Mouse (Mus musculus) CH12.LX (cell line): ENCODE results near the gene Ctnna2. TPM values are rescaled to one million over a fixed set of nuclear protein-coding genes. Genes with fewer than 3 reads are reported as not detected.

Experiments used
- DNase-seq: peaks from one replicate; pipeline ENCODE4 v3.0.0-alpha.2; 2013; ENCODE audit errors: extremely low read depth
- H3K27ac ChIP-seq: 2 replicates; pipeline ENCODE4 v1.5.1; 2012; ENCODE audit warnings: low read depth, mild to moderate bottlenecking, control low read depth, moderate library complexity; ENCODE audit not compliant: insufficient read depth
- H3K27me3 ChIP-seq: replicated peaks from 2 replicates; pipeline ENCODE3; 2012; ENCODE audit warnings: inconsistent platforms
- H3K36me3 ChIP-seq, 2 experiments: replicated peaks in 1 of 2; 2 replicates each; pipeline versions ENCODE3 to v1.6.1; 2012; ENCODE audit warnings: inconsistent platforms in 1 of 2, low read length in 1 of 2, mild to moderate bottlenecking in 1 of 2, mixed read lengths in 1 of 2, moderate library complexity in 1 of 2; ENCODE audit not compliant: control insufficient read depth in 1 of 2, insufficient read depth in 1 of 2
- H3K4me1 ChIP-seq, 2 experiments: 2 replicates each; pipeline ENCODE4 v1.6.1; 2012; ENCODE audit warnings: inconsistent platforms in 1 of 2, moderate library complexity in 1 of 2; ENCODE audit not compliant: insufficient read depth in 2 of 2, control insufficient read depth in 1 of 2
- H3K4me2 ChIP-seq: 2 replicates; pipeline ENCODE4 v1.6.1; 2012; ENCODE audit warnings: low read depth, mild to moderate bottlenecking, control low read depth; ENCODE audit not compliant: poor library complexity, insufficient read depth, severe bottlenecking
- H3K4me3 ChIP-seq, 3 experiments: fragments of 150-350 bp in 1 of 3; sonication (generic) in 1 of 3; replicated peaks in 1 of 3; 2 replicates each; pipeline versions ENCODE3 to v1.5.1; 2011 to 2012; ENCODE audit warnings: low read depth in 2 of 3, low read length in 2 of 3, mild to moderate bottlenecking in 2 of 3, moderate library complexity in 2 of 3, control low read depth in 1 of 3, improper control_type of control experiment in 1 of 3, inconsistent platforms in 1 of 3, mixed read lengths in 1 of 3; ENCODE audit not compliant: poor library complexity in 1 of 3
- H3K79me2 ChIP-seq: replicated peaks from 2 replicates; pipeline ENCODE4 v1.6.1; 2012; ENCODE audit warnings: mild to moderate bottlenecking, moderate library complexity; ENCODE audit not compliant: control insufficient read depth, poor library complexity, insufficient read depth, severe bottlenecking; ENCODE audit errors: extremely low read depth
- H3K9ac ChIP-seq: 2 replicates; pipeline ENCODE4 v1.6.1; 2012; ENCODE audit warnings: low read depth, mild to moderate bottlenecking, control low read depth, moderate library complexity; ENCODE audit not compliant: insufficient read depth
- H3K9me3 ChIP-seq: replicated peaks from 2 replicates; pipeline ENCODE3; 2012; ENCODE audit warnings: low read length, inconsistent platforms, mixed read lengths
- BHLHE40 ChIP-seq: IDR thresholded peaks from 2 replicates; pipeline ENCODE4 v1.6.1; 2011; ENCODE audit warnings: mild to moderate bottlenecking, low read depth, low read length, improper control_type of control experiment
- CHD1 ChIP-seq: IDR thresholded peaks from 2 replicates; pipeline ENCODE4 v1.6.1; 2012; ENCODE audit warnings: low read depth, low read length, improper control_type of control experiment, inconsistent platforms
- CHD2 ChIP-seq: IDR thresholded peaks from 2 replicates; pipeline ENCODE4 v1.6.1; 2011; ENCODE audit warnings: low read length, improper control_type of control experiment
- CTCF ChIP-seq, 2 experiments: IDR thresholded peaks in 1 of 2; conservative IDR thresholded peaks in 1 of 2; 2 replicates each; pipeline ENCODE4 v1.5.1; 2011 to 2012; ENCODE audit warnings: low read depth in 2 of 2, low read length in 2 of 2, improper control_type of control experiment in 1 of 2, inconsistent platforms in 1 of 2, mild to moderate bottlenecking in 1 of 2, moderate library complexity in 1 of 2
- E2F4 ChIP-seq: IDR thresholded peaks from 2 replicates; pipeline ENCODE4 v1.6.1; 2011; ENCODE audit warnings: low read depth, low read length, improper control_type of control experiment; ENCODE audit not compliant: insufficient replicate concordance
- ELF1 ChIP-seq: IDR thresholded peaks from 2 replicates; pipeline ENCODE4 v1.6.1; 2014; ENCODE audit warnings: low read depth, mild to moderate bottlenecking, inconsistent platforms, low read length, improper control_type of control experiment
- EP300 ChIP-seq: IDR thresholded peaks from 2 replicates; pipeline ENCODE4 v1.6.1; 2011; ENCODE audit warnings: low read length, improper control_type of control experiment
- ETS1 ChIP-seq: conservative IDR thresholded peaks from 2 replicates; pipeline ENCODE4 v1.6.1; 2012; ENCODE audit warnings: low read depth, mild to moderate bottlenecking, inconsistent platforms, low read length, improper control_type of control experiment, moderate library complexity
- GABPA ChIP-seq: IDR thresholded peaks from 2 replicates; pipeline ENCODE4 v1.6.1; 2012; ENCODE audit warnings: low read depth, low read length, improper control_type of control experiment, inconsistent platforms; ENCODE audit not compliant: insufficient replicate concordance
- HCFC1 ChIP-seq: IDR thresholded peaks from 2 replicates; pipeline ENCODE4 v1.6.1; 2012; ENCODE audit warnings: low read depth, mild to moderate bottlenecking, inconsistent platforms, low read length, improper control_type of control experiment
- JUN ChIP-seq: IDR thresholded peaks from 2 replicates; pipeline ENCODE4 v1.6.1; 2011; ENCODE audit warnings: low read depth, mild to moderate bottlenecking, low read length, improper control_type of control experiment, moderate library complexity; ENCODE audit not compliant: insufficient read depth
- JUND ChIP-seq: conservative IDR thresholded peaks from 2 replicates; pipeline ENCODE4 v1.6.1; 2011; ENCODE audit warnings: low read depth, low read length, improper control_type of control experiment
- KAT2A ChIP-seq: IDR thresholded peaks from 2 replicates; pipeline ENCODE4 v1.6.1; 2012; ENCODE audit warnings: low read length, improper control_type of control experiment, inconsistent platforms; ENCODE audit not compliant: insufficient replicate concordance
- MAX ChIP-seq: IDR thresholded peaks from 2 replicates; pipeline ENCODE4 v1.6.1; 2011; ENCODE audit warnings: low read length, improper control_type of control experiment
- MYC ChIP-seq: IDR thresholded peaks from 2 replicates; pipeline ENCODE4 v1.6.1; 2011; ENCODE audit warnings: low read depth, mild to moderate bottlenecking, improper control_type of control experiment, low read length
- PAX5 ChIP-seq: IDR thresholded peaks from 2 replicates; pipeline ENCODE4 v1.6.1; 2012; ENCODE audit warnings: low read length, inconsistent platforms, mixed read lengths
- POLR2AphosphoS2 ChIP-seq: IDR thresholded peaks from 2 replicates; pipeline ENCODE4 v1.6.1; 2011; ENCODE audit warnings: low read depth, low read length, improper control_type of control experiment
- RAD21 ChIP-seq: IDR thresholded peaks from 2 replicates; pipeline ENCODE4 v1.6.1; 2011; ENCODE audit warnings: low read depth, mild to moderate bottlenecking, low read length, improper control_type of control experiment, moderate library complexity
- SMC3 ChIP-seq: IDR thresholded peaks from 2 replicates; pipeline ENCODE4 v1.6.1; 2011; ENCODE audit warnings: low read depth, low read length, improper control_type of control experiment
- TCF12 ChIP-seq: IDR thresholded peaks from 2 replicates; pipeline ENCODE4 v1.6.1; 2014; ENCODE audit warnings: low read depth, mild to moderate bottlenecking, inconsistent platforms, low read length, improper control_type of control experiment
- UBTF ChIP-seq: IDR thresholded peaks from 2 replicates; pipeline ENCODE4 v1.6.1; 2012; ENCODE audit warnings: low read depth, mild to moderate bottlenecking, inconsistent platforms, low read length, improper control_type of control experiment, moderate library complexity
- USF1 ChIP-seq: IDR thresholded peaks from 2 replicates; pipeline ENCODE4 v1.6.1; 2014; ENCODE audit warnings: low read depth, mild to moderate bottlenecking, inconsistent platforms, low read length, improper control_type of control experiment
- USF2 ChIP-seq: conservative IDR thresholded peaks from 2 replicates; pipeline ENCODE4 v1.6.1; 2011; ENCODE audit warnings: low read depth, low read length, improper control_type of control experiment
- ZKSCAN1 ChIP-seq: IDR thresholded peaks from 2 replicates; pipeline ENCODE4 v1.6.1; 2012; ENCODE audit warnings: low read depth, inconsistent platforms, low read length, improper control_type of control experiment, borderline replicate concordance
- ZMIZ1 ChIP-seq: IDR thresholded peaks from 2 replicates; pipeline ENCODE4 v1.6.1; 2012; ENCODE audit warnings: low read depth, mild to moderate bottlenecking, inconsistent platforms, low read length, improper control_type of control experiment
- dilution Hi-C: fragments of 300-500 bp; cut with MboI; formaldehyde crosslinking; loops from 2 replicates; pipeline ENCODE4 v1.14.3; 2020; ENCODE audit warnings: low sequenced_read_pairs; ENCODE audit not compliant: extremely low pct_unique_long_range_greater_than_20kb, extremely low pct_ligation_motif_present
- in situ Hi-C: fragments of 300-500 bp; cut with MboI; formaldehyde crosslinking; loops from 3 replicates; pipeline ENCODE4 v1.14.3; 2019; ENCODE audit warnings: low sequenced_read_pairs, low pct_ligation_motif_present, low pct_unique_long_range_greater_than_20kb, mixed read lengths
- polyA plus RNA-seq: library from polyadenylated mRNA; unstranded; fragments of >175 nt; gene quantifications from 2 replicates; pipeline ENCODE4 v1.2.1, GENCODE M21; 2012; ENCODE audit warnings: low read depth; ENCODE audit not compliant: insufficient read length
- total RNA-seq, 2 experiments: library from RNA; depleted of rRNA; stranded (reverse); fragments of 300-350 nt in 1 of 2; fragments of >200 nt in 1 of 2; gene quantifications; 2 replicates each; pipeline ENCODE4 v1.2.3; 2012 to 2014

Ctnna2 gene
- total and polyA plus RNA-seq, 3 experiments, result not detected

GRCm38 (mm10) chr6:77863379-77863778, 116.1 kb downstream of the Ctnna2 start:
- Histone ChIP-seq H3K4me3 (no peak overlapping the region), H3K36me3 (no peaks in the 10 kb centered on the region), H3K79me2 (no peaks in the 10 kb centered on the region), H3K9ac (no peak overlapping the region), H3K9me3 (peaks cover 27% of the 10 kb centered on the region), H3K27ac (no peak overlapping the region), H3K4me1 (no peaks in the 10 kb centered on the region), H3K27me3 (no peaks in the 10 kb centered on the region), H3K4me2 (no peak overlapping the region)
- dilution Hi-C loops, result no loop called here
- in situ Hi-C loops, result no loop called here
- TF ChIP-seq CHD2 (no peak), KAT2A (no peak), TCF12 (no peak), EP300 (no peak), ZKSCAN1 (no peak), USF1 (no peak), SMC3 (no peak), MAX (no peak)
- DNase-seq, result no peak

- Histone ChIP-seq H3K36me3 (no peaks in the 10 kb centered on the region), H3K9ac (no peak overlapping the region), H3K4me2 (no peak overlapping the region), H3K27me3 (no peaks in the 10 kb centered on the region), H3K4me1 (no peaks in the 10 kb centered on the region), H3K4me3 (no peak overlapping the region), H3K79me2 (no peaks in the 10 kb centered on the region), H3K27ac (no peak overlapping the region), H3K9me3 (peaks cover 25% of the 10 kb centered on the region)
- TF ChIP-seq ELF1 (no peak), POLR2AphosphoS2 (no peak), MYC (no peak), UBTF (no peak), RAD21 (no peak), ZMIZ1 (no peak), USF2 (no peak), JUN (no peak), HCFC1 (no peak), MAX (no peak), CHD1 (no peak), E2F4 (no peak), PAX5 (no peak), ETS1 (no peak), BHLHE40 (no peak), CTCF (conservative IDR thresholded peaks at IDR 0.05 in 1 of 2, IDR thresholded peaks at IDR 0.05 in 1 of 2; ENCODE audit: low read depth in 2 of 2, low read length in 2 of 2) (no peak), EP300 (no peak), GABPA (no peak), JUND (no peak), SMC3 (no peak)
- in situ Hi-C loops (no loop called here), dilution Hi-C loops (no loop called here)
- DNase-seq, result no peak
Observed at GRCm38 (mm10) chr6:77862781-77863180, 116.7 kb downstream of the Ctnna2 start.
